Mouse (Mus musculus): ENCODE measurements around the gene Ebp. TPM values are rescaled to one million over a fixed set of nuclear protein-coding genes. Genes with fewer than 3 reads are reported as not detected.

Ebp gene
- polyA plus RNA-seq, 1 experiment from 2014 or later = 43.0 TPM

DNA sequence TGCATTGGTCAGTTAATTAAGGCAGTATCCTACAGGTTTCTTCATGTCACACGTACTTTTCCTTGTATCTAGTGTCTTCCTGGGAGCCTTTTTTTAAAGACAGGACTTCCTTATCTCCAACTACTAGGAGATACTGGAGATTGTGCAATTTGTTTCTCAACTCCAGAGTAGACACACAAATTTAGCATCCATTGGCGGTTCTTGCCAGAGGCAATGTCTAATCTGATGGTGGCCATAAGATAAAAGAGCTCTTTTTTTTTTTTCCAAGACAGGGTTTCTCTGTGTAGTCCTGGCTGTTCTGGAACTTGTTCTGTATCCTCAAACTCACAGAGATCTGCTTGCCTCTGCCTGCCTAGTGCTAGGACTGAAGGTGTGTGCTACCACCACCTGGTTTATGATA is 16.4 kb upstream of the Ebp start:
- no peak overlapping the region for H3K4me2 ChIP-seq
- H3K4me3 ChIP-seq = no peak overlapping the region
- H3K9me3 ChIP-seq = no peaks in the 10 kb centered on the region
- WGBS = 55% methylated on average over 2 of the region's 2 CpGs
- H3K9ac ChIP-seq = no peak overlapping the region
- no peak overlapping the region for H3K27ac ChIP-seq
- H3K27me3 ChIP-seq = no peaks in the 10 kb centered on the region
- H3K36me3 ChIP-seq = no peaks in the 10 kb centered on the region
- H3K4me1 ChIP-seq = peaks cover 4% of the 10 kb centered on the region; the same call in 1 of the 2 replicates
- ATAC-seq (ENCODE audit: insufficient number of reproducible peaks, low FRiP score, low TSS enrichment, low read depth) = no peak

DNA sequence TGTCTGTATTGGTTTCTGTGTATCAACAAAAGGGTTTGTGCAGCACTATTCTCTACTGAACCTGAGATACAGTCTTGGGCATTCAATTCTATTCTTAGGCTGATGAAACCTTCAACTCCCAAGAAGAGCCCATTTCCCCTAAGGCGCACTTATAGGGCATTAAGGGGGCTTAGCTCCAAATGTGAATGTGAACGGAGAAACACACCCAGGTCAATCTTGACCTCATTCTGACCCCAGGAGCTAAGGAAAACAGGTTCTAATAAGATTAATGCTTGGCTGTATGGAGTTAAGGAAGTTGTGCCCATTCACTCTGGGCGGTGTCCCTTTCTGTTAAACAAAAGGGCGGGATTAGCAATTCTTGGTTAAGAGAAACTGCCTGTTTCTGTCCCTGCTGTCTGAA is 13.9 kb upstream of the Ebp start:
- Histone ChIP-seq H3K4me2 (no peak overlapping the region), H3K9me3 (no peaks in the 10 kb centered on the region), H3K27me3 (no peaks in the 10 kb centered on the region), H3K4me3 (no peak overlapping the region), H3K36me3 (no peaks in the 10 kb centered on the region), H3K9ac (no peak overlapping the region), H3K27ac (no peak overlapping the region), H3K4me1 (peaks cover 4% of the 10 kb centered on the region; the same call in 1 of the 2 replicates)
- no peak for ATAC-seq (ENCODE audit: insufficient number of reproducible peaks, low FRiP score, low TSS enrichment, low read depth)
- WGBS = 48% methylated on average over 4 of the region's 4 CpGs

DNA sequence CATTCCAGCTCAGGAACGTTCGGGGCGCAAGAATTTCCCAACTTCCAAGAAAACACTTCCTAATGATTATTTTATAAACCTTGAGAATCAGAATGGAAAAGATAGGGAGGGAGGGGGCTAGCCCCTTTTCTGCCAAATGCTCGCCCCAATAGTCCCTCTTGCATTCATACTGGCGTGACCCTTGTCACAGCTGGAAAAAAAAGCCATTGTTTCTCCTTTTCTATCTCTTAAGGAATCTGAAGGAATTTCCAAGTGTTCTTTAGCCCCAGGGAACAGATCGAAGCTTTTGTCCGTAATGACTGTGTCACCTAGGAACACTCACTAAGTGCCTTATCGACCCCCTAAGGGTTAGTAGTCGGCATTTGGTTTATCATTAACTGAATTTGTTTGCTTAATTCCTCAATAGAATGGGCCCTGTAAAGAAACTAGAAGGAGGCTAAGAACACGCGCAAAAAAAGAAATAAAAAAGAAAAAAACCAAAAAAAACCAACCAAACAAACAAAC is 13.4 kb upstream of the Ebp start:
- H3K9ac ChIP-seq = no peak overlapping the region
- peaks cover 4% of the 10 kb centered on the region; the same call in 1 of the 2 replicates for H3K4me1 ChIP-seq
- WGBS = 17% methylated on average over 11 of the region's 11 CpGs

DNA sequence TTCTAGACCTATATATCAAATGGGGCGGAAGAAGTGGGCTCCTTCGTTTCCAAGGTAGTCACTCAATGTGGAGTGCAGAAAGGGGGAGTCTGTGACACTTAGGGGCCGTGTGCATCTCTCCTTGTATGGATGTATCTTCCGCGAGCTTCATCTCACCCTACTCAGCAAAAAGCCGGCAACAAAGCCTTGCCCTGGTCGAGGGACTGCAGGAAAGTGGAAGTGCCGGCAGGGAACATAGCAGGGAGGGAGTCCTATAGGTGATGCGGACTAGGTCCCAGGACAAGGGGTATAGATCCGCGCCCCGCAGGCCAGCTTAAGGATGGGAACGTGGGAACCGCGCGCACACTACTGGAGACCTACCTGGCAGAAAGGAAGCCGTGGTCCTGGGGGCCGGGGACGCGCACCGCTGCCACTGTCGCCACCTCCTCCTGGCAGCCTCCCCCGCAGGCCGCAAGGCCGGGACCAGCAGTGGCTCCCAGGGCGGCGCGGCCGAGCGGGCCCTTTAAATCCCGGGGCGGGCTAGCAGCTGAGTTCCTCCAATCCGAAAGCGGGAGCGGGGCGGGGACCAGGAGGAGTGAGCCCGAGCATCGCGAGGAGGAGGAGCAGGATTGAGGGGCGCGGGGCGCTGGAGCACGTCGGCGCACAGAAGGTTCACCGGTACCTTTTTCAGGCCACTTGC is 12.8 kb upstream of the Ebp start, which contains the start of gene Porcn:
Gene Porcn (minus strand): TSS at position 511 of the 679 bp plus-strand sequence.
- Histone ChIP-seq H3K9ac (peak within 1 kb of the TSS; percentile 55), H3K9me3 (no peaks in the 10 kb centered on the region), H3K27me3 (no peaks in the 10 kb centered on the region), H3K4me3 (peak within 1 kb of the TSS; percentile 53), H3K4me1 (peaks cover 4% of the 10 kb centered on the region; the same call in 1 of the 2 replicates), H3K27ac (no peak within 1 kb of the TSS), H3K36me3 (no peaks in the 10 kb centered on the region), H3K4me2 (peak within 1 kb of the TSS; percentile 58)
- WGBS = 16% methylated on average over 44 of the region's 46 CpGs
- ATAC-seq (ENCODE audit: insufficient number of reproducible peaks, low FRiP score, low TSS enrichment, low read depth) = peak; percentile 88

More for the DNA sequence above, 13.4 kb upstream of the Ebp start:
- Histone ChIP-seq H3K27ac (no peak overlapping the region), H3K9me3 (no peaks in the 10 kb centered on the region), H3K4me2 (peak overlapping the region; percentile 58), H3K4me3 (peak overlapping the region; percentile 53), H3K36me3 (no peaks in the 10 kb centered on the region), H3K27me3 (no peaks in the 10 kb centered on the region)
- ATAC-seq (ENCODE audit: insufficient number of reproducible peaks, low FRiP score, low TSS enrichment, low read depth) = no peak

DNA sequence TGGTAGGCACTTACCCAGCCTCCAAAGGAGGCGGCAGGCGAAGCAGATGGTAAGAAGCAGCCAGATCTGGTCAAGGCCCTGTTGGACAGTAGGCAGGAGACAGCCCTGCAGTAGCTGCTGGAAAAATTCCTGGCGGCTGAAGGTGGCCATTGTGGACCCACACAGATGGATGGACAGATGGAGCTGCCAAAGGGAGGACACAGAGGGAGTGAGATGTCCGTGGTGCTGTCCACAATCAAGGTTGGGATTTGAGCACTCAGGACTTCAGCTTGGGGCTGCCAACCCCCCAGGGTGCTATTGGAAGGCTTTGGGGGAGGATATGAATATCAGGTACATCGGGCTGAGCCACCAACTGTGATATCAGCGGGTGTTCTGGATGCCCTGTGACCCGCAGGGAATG is 12.2 kb upstream of the Ebp start:
- Histone ChIP-seq H3K4me3 (peak overlapping the region; percentile 53), H3K4me2 (peak overlapping the region; percentile 58), H3K27ac (no peak overlapping the region), H3K9me3 (no peaks in the 10 kb centered on the region), H3K27me3 (no peaks in the 10 kb centered on the region), H3K4me1 (peaks cover 4% of the 10 kb centered on the region; the same call in 1 of the 2 replicates), H3K36me3 (no peaks in the 10 kb centered on the region; the same call in 1 of the 2 replicates), H3K9ac (no peak overlapping the region)
- WGBS = 47% methylated on average over 7 of the region's 7 CpGs
- no peak for ATAC-seq (ENCODE audit: insufficient number of reproducible peaks, low FRiP score, low TSS enrichment, low read depth)

DNA sequence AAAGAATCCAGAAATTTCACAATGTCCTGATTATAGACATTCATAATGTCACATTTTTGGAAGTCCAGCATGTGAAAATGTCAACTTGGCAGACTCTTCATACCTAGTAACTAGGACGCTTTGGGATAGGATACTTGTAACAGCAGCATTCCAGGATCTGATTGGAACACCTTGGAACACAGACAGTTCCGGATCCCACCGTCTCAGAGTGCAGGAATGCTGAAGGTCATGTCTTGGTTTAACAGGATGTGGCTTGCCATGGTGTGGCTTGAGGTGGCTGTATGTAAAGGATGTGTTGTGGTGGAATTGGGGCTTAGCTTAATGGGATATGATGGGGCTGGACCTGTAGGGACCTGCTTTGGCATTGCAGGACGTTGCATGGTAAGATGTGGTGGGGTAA is 11.8 kb upstream of the Ebp start:
- Histone ChIP-seq H3K4me3 (no peak overlapping the region), H3K27ac (no peak overlapping the region), H3K4me1 (peaks cover 4% of the 10 kb centered on the region; the same call in 1 of the 2 replicates), H3K36me3 (no peaks in the 10 kb centered on the region; the same call in 1 of the 2 replicates), H3K27me3 (no peaks in the 10 kb centered on the region), H3K4me2 (no peak overlapping the region), H3K9me3 (no peaks in the 10 kb centered on the region), H3K9ac (no peak overlapping the region)
- 66% methylated on average over 4 of the region's 4 CpGs for WGBS
- no peak for ATAC-seq (ENCODE audit: insufficient number of reproducible peaks, low FRiP score, low TSS enrichment, low read depth)

DNA sequence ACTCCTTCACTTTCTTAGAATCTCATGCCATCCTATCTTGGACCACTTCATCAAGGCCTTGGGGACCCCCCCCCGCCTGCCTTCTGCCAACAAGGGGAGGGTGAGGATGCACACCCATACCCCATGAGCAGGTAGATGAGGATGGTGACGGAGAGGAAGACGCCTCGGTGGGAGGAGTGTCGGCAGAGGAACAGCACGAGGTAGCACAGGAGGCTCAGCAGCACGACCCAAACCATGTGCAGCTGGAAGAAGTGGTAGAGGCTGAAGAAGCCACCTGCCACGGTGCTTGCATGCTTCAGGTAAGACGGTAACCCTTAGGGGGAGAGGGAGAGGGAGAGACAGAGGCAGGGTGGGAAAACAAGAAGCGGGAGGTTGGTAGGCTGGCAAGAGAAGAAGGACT is 10.8 kb upstream of the Ebp start:
- Histone ChIP-seq H3K4me1 (peaks cover 4% of the 10 kb centered on the region; the same call in 1 of the 2 replicates), H3K9ac (no peak overlapping the region), H3K36me3 (no peaks in the 10 kb centered on the region; the same call in 1 of the 2 replicates), H3K4me2 (no peak overlapping the region), H3K27me3 (no peaks in the 10 kb centered on the region), H3K27ac (no peak overlapping the region), H3K9me3 (no peaks in the 10 kb centered on the region), H3K4me3 (no peak overlapping the region)
- no peak for ATAC-seq (ENCODE audit: insufficient number of reproducible peaks, low FRiP score, low TSS enrichment, low read depth)
- WGBS = 73% methylated on average over 10 of the region's 10 CpGs

DNA sequence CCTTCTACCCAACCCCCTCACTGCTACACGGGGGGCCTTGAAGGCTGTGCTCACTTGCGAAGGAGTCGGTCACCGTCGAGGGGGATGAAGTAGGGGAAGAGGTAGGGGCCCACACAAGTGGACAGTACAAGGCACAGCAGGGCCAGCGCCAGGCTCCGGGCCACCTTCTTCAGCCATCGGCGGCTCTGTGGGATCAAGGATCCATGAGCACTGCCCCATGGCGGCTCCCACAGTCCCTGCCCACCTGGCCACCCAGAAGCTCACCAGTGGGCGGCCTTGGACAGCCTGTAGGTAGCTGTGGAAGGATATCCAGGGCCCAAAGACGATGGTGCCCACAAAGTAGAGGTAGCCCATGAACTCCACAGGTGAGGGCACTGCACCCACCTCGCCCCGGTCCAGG is 9.8 kb upstream of the Ebp start:
- no peak overlapping the region for H3K4me3 ChIP-seq
- no peak overlapping the region for H3K4me2 ChIP-seq
- H3K36me3 ChIP-seq = no peaks in the 10 kb centered on the region; the same call in 1 of the 2 replicates
- ATAC-seq (ENCODE audit: insufficient number of reproducible peaks, low FRiP score, low TSS enrichment, low read depth) = no peak
- no peak overlapping the region for H3K27ac ChIP-seq
- H3K9me3 ChIP-seq = no peaks in the 10 kb centered on the region
- H3K9ac ChIP-seq = no peak overlapping the region
- 86% methylated on average over 14 of the region's 14 CpGs for WGBS
- H3K4me1 ChIP-seq = peaks cover 4% of the 10 kb centered on the region; the same call in 1 of the 2 replicates
- no peaks in the 10 kb centered on the region for H3K27me3 ChIP-seq

DNA sequence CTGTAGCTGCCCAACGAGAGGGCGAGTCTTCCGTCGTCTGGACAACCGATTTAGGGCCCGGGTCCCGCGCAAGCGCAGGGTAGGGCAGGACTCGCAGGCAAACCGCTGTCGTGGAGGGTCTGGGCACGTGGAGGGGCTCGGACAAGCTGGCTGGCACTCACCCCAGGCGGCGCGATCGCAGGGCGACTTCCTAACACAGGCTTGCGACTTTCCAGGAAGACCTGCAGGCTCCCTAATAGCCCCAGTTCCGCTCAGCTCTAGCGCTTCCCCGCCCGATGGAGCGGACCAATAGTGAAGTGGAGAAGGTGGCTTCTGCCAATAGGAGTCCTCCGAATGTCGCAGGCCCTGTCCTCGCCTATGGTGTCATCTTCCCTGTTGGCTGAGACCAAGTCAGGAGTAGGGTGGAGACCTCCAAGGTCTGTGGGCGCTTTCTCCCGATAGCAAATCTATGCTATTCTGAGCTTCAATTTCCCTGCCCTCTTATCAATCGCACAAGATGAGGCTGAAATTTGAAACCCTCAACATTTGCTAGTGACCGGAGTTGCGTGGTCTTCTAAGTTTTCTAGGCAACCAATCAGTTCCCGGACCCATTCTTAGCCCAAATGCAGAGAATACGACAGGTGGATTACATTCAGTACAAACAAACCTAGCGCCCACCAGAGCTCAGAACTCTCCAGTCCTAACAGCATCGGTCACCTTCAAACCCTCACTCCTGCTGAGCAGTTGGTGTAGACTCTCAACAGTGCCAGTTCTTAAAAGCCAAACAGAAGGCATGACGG is 483 bp downstream of the Ebp start:
- peak overlapping the region; percentile 43 for H3K27ac ChIP-seq
- peak overlapping the region; percentile 55 for H3K9ac ChIP-seq
- 14% methylated on average over 38 of the region's 38 CpGs for WGBS
- no peaks in the 10 kb centered on the region for H3K36me3 ChIP-seq
- no peaks in the 10 kb centered on the region for H3K27me3 ChIP-seq
- H3K4me2 ChIP-seq = peak overlapping the region; percentile 54
- ATAC-seq (ENCODE audit: insufficient number of reproducible peaks, low FRiP score, low TSS enrichment, low read depth) = peak; percentile 96
- H3K4me1 ChIP-seq = no peaks in the 10 kb centered on the region
- H3K9me3 ChIP-seq = no peaks in the 10 kb centered on the region
- H3K4me3 ChIP-seq = peak overlapping the region; percentile 55

DNA sequence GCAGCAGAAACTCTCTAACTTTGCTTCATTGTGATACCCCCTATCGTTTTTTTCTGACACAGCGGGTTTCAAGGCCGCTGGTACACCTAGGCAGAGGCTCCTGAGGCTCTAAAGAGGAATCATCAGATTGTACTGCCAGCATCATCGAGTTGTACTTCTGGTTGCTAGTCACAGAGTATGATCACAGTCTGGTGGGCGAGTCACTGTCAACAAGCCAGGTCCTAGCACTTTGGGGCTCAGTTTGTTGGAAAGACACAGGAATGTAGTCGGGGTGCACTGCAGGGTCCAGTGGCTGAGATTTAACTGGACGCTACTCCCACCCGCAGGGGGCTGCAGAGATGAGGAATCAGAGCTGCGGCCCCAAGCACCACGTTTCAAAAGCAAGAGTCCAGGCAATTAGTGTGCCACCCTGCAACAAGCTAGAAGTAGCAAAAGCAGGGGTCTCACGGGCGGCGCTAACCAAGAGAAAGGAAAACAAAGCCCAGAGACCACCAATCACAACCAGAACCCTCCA is 1.1 kb downstream of the Ebp start:
- Histone ChIP-seq H3K4me1 (no peaks in the 10 kb centered on the region), H3K4me2 (peak overlapping the region; percentile 54), H3K9ac (peak overlapping the region; percentile 55), H3K27me3 (no peaks in the 10 kb centered on the region), H3K9me3 (no peaks in the 10 kb centered on the region), H3K36me3 (no peaks in the 10 kb centered on the region), H3K27ac (peak overlapping the region; percentile 43), H3K4me3 (peak overlapping the region; percentile 55)
- WGBS = 13% methylated on average over 13 of the region's 13 CpGs
- no peak for ATAC-seq (ENCODE audit: insufficient number of reproducible peaks, low FRiP score, low TSS enrichment, low read depth)

DNA sequence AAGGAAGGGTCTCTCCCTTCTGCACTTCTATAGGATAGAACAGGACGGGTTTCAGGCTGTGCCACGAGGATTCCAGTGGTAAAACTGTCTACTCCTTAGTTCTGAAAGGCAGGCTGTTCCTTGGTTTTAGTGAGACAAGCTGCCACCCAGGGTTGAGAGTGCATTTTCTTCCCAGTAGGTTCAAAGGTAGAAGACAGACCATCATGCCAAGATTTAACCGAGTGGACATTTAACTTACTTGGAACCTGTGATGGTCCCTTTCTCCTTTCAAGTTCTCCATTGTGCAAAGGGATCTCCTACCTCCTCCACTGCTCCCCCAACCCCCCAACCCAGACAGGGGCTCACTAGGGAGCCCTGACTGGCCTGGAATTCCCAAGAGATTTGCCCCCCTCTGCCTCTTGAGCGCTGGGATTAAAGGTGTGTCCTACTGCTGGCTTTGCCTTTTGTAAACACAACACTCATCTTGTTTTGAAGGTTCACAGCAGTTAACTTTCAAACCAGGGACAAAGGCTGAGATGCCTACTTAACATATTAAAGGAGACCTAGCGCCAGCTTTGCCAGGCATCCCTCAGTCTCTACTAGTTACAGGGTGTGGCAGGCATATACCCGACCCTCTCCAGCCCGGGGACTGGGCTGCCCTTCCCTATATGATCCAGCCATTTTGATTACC is 10.3 kb downstream of the Ebp start:
- WGBS = 23% methylated on average over 7 of the region's 7 CpGs
- no peak for ATAC-seq (ENCODE audit: insufficient number of reproducible peaks, low FRiP score, low TSS enrichment, low read depth)
- Histone ChIP-seq H3K9ac (no peak overlapping the region), H3K36me3 (no peaks in the 10 kb centered on the region), H3K4me1 (no peaks in the 10 kb centered on the region), H3K27ac (no peak overlapping the region), H3K27me3 (no peaks in the 10 kb centered on the region), H3K4me3 (no peak overlapping the region), H3K4me2 (no peak overlapping the region), H3K9me3 (no peaks in the 10 kb centered on the region)
